Mouse (Mus musculus) heart, adult 10 weeks (tissue): ENCODE data around the gene Kcnt2. TPM values are rescaled to one million over a fixed set of nuclear protein-coding genes. Genes with fewer than 3 reads are reported as not detected.

Source experiments
- polyA plus RNA-seq: library from polyadenylated mRNA; stranded (reverse); fragments of 350-450 nt; fragmentation: Illumina TruSeq; extraction: RNeasy Lipid Tissue Mini Kit (QIAGEN cat#74804); gene quantifications from one replicate; pipeline ENCODE4 v1.2.3, GENCODE M21; 2014; ENCODE audit warnings: low read depth, low replicate concordance

The Kcnt2 gene
- 2.3 TPM for polyA plus RNA-seq

DNA sequence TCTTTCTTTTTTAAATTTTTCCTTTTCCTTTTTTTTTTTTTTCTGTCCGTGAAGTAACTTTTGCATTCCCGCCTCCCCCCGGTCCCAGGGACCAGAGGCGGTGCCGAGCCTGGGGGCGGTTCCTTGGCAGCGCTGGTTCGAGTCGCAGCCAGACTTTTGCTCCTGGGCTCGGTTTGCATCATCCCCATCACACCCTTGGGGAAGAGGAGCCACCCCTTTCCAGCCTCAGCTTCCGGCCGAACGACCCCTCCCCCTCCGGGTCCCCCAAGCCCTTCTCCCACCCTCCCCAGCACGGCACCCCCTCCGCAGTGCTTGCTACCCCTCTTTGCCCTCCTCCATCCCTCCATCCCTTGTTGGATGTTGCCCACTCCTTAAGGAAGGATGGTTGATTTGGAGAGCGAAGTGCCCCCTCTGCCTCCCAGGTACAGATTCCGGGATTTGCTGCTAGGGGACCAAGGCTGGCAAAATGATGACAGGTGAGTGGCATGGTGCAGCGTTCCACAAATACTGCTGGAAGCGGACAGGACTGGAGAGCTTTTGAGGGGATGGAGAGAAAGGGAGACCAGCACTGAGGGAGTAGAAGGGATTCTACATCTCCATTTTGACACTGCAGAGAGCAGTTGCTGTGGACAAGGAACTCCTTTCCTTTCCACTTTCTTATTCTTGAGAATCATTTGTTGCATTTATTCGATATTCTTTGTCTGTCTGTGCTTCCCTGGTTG, at the start of gene Kcnt2:
Kcnt2 (plus strand) TSS at position 283 of the 722 bp plus-strand sequence.

Other genes starting within 250 kb of the Kcnt2 start
- gene Cfh, start 62.4 kb upstream of the Kcnt2 start, polyA plus RNA-seq: 143 TPM